8 mouse cellular contexts compared by ENCODE assay signal in the genomic region with DNA sequence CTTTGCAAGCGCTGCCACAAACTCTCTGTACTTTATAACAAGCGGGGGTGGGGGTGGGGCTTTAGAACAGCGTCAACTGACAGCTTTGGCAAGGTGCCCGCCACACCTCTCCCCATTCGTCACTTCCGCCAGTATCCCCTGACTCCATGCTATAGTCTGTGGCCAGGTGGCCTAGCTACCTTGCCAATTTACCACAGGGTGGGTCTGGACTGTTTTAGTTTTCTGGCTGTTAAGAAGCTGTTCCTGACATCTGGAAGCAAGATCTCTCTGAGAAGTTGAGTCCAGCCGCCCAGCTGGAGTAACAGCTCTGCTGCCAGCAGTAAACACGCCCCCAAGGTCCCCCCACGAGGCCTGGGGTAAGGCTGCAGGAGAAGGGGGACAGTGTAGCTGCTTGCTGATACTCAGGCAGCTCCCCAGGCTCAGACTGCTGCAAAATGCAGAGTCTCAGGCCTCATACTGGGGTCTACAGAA.
DNase-seq lines count a peak whose midpoint lies in the region; ATAC-seq and TF ChIP-seq lines count a peak whose summit lies in the region.

No protein-coding gene starts in this region.

- H3K27ac ChIP-seq in forebrain, embryonic 10.5 days = peak overlapping the region; percentile 68
- no peak overlapping the region for H3K27ac ChIP-seq in forebrain, postnatal 0 days (ENCODE audit: low read depth, low read length)
- H3K27ac ChIP-seq in heart, embryonic 13.5 days (replicated peaks) = peak overlapping the region; percentile 87
- peak overlapping the region; percentile 44 for H3K27ac ChIP-seq in limb, embryonic 15.5 days
- peak overlapping the region; percentile 27; the same call in 1 of the 2 replicates for H3K27ac ChIP-seq in thymus, adult 2 months (ENCODE audit: control insufficient read depth, insufficient read depth, low read length)

- no peak for ATAC-seq in forebrain, postnatal 0 days
- ATAC-seq in heart, embryonic 13.5 days (ENCODE audit: extremely low read depth, insufficient number of reproducible peaks, low FRiP score, low TSS enrichment) = peak; percentile 23; the same call in 1 of the 2 replicates
- peak; percentile 81 for ATAC-seq in limb, embryonic 15.5 days (ENCODE audit: insufficient number of reproducible peaks, low FRiP score, low TSS enrichment, low read depth)

- no peak for TF ChIP-seq CTCF in forebrain, postnatal 0 days (IDR thresholded peaks at IDR 0.05; ENCODE audit: low read depth)
- no peak for TF ChIP-seq CTCF in thymus, adult 2 months (IDR thresholded peaks at IDR 0.05; ENCODE audit: borderline replicate concordance, control insufficient read depth, extremely low read depth, insufficient read depth, low read length, poor library complexity)

- H3K9ac ChIP-seq in forebrain, postnatal 0 days = no peak overlapping the region
- peak overlapping the region; percentile 68 for H3K9ac ChIP-seq in heart, embryonic 13.5 days
- no peak overlapping the region for H3K9ac ChIP-seq in limb, embryonic 15.5 days

- peaks cover 80% of the 10 kb centered on the region for H3K4me1 ChIP-seq in forebrain, embryonic 10.5 days
- H3K4me1 ChIP-seq in forebrain, postnatal 0 days (ENCODE audit: insufficient read depth) = peaks cover 13% of the 10 kb centered on the region; the same call in 1 of the 2 replicates
- H3K4me1 ChIP-seq in heart, embryonic 13.5 days = peaks cover 69% of the 10 kb centered on the region
- peaks cover 66% of the 10 kb centered on the region for H3K4me1 ChIP-seq in limb, embryonic 15.5 days
- peaks cover 19% of the 10 kb centered on the region for H3K4me1 ChIP-seq in thymus, adult 2 months (replicated peaks; ENCODE audit: control insufficient read depth, insufficient read depth, low read length)

- no peaks in the 10 kb centered on the region for H3K27me3 ChIP-seq in forebrain, embryonic 10.5 days (ENCODE audit: poor library complexity, severe bottlenecking)
- no peaks in the 10 kb centered on the region; the same call in 1 of the 2 replicates for H3K27me3 ChIP-seq in forebrain, postnatal 0 days (ENCODE audit: insufficient read depth, low read length)
- H3K27me3 ChIP-seq in heart, embryonic 13.5 days (replicated peaks) = no peaks in the 10 kb centered on the region
- peaks cover 3% of the 10 kb centered on the region; the same call in 1 of the 2 replicates for H3K27me3 ChIP-seq in limb, embryonic 15.5 days
- no peaks in the 10 kb centered on the region for H3K27me3 ChIP-seq in thymus, adult 2 months (ENCODE audit: control insufficient read depth, insufficient read depth, low read length)

- H3K4me3 ChIP-seq in forebrain, embryonic 10.5 days = no peak overlapping the region
- H3K4me3 ChIP-seq in forebrain, postnatal 0 days (ENCODE audit: low read depth, low read length) = no peak overlapping the region
- no peak overlapping the region for H3K4me3 ChIP-seq in heart, embryonic 13.5 days
- H3K4me3 ChIP-seq in limb, embryonic 15.5 days = no peak overlapping the region
- no peak overlapping the region for H3K4me3 ChIP-seq in thymus, adult 2 months (ENCODE audit: control insufficient read depth, insufficient read depth, low read length)

- no peaks in the 10 kb centered on the region; the same call in 1 of the 2 replicates for H3K9me3 ChIP-seq in forebrain, embryonic 10.5 days
- no peaks in the 10 kb centered on the region for H3K9me3 ChIP-seq in forebrain, postnatal 0 days (ENCODE audit: low read length)
- no peaks in the 10 kb centered on the region for H3K9me3 ChIP-seq in heart, embryonic 13.5 days
- H3K9me3 ChIP-seq in limb, embryonic 15.5 days = no peaks in the 10 kb centered on the region

- H3K4me2 ChIP-seq in forebrain, postnatal 0 days (ENCODE audit: low read depth) = no peak overlapping the region
- H3K4me2 ChIP-seq in heart, embryonic 13.5 days = peak overlapping the region; percentile 47
- peak overlapping the region; percentile 17; the same call in 1 of the 2 replicates for H3K4me2 ChIP-seq in limb, embryonic 15.5 days

- 59% methylated on average over 9 of the region's 9 CpGs for WGBS in forebrain, embryonic 10.5 days
- WGBS in forebrain, postnatal 0 days = 40% methylated on average over 9 of the region's 9 CpGs
- WGBS in heart, embryonic 13.5 days = 21% methylated on average over 9 of the region's 9 CpGs
- WGBS in limb, embryonic 15.5 days = 5% methylated on average over 9 of the region's 9 CpGs
- whole genome bisulfite sequencing in thymus, adult 2 months = 30% methylated on average over 9 of the region's 9 CpGs

- no peak for TF ChIP-seq POLR2A in thymus, adult 2 months (IDR thresholded peaks at IDR 0.05; ENCODE audit: control insufficient read depth, extremely low read depth, insufficient read depth, low read length, poor library complexity)

- no peak for DNase-seq in forebrain, embryonic 10.5 days (ENCODE audit: extremely low spot score, low spot score)
- no peak for DNase-seq in forebrain, postnatal 0 days
- peak; percentile 25 to 40 for DNase-seq in CD8-positive naive resting alpha-beta T cell, adult 2 months (ENCODE audit: low read depth in 2 of 2, low spot score in 2 of 2)
- DNase-seq in thymus, adult 2 months = peak; percentile 30
- no peak for DNase-seq in cerebellum, adult 8-10 months
- no peak for DNase-seq in right cerebral cortex, postnatal 25 days

- H3K36me3 ChIP-seq in forebrain, embryonic 10.5 days (replicated peaks) = peaks cover 19% of the 10 kb centered on the region
- no peaks in the 10 kb centered on the region for H3K36me3 ChIP-seq in forebrain, postnatal 0 days (ENCODE audit: insufficient read depth)
- H3K36me3 ChIP-seq in heart, embryonic 13.5 days = 0 out of 2 replicates have a peak, but pooled peaks cover 4% of the 10 kb centered on the region
- H3K36me3 ChIP-seq in limb, embryonic 15.5 days = no peaks in the 10 kb centered on the region
- H3K36me3 ChIP-seq in thymus, adult 2 months (ENCODE audit: control insufficient read depth, insufficient read depth, low read length) = no peaks in the 10 kb centered on the region

Comparison
In these comparisons a context has a peak if more than half of its experiments do, and no peak if none do; other contexts are left out.
1. DNase-seq: peak in CD8-positive naive resting alpha-beta T cell, adult 2 months (2 of 2) and thymus, adult 2 months (single experiment); none in forebrain, embryonic 10.5 days (single experiment), forebrain, postnatal 0 days (single experiment), cerebellum, adult 8-10 months (single experiment) and right cerebral cortex, postnatal 25 days (single experiment).